Mouse (Mus musculus): ENCODE data around the gene Wdr64.

Gene Wdr64

DNA sequence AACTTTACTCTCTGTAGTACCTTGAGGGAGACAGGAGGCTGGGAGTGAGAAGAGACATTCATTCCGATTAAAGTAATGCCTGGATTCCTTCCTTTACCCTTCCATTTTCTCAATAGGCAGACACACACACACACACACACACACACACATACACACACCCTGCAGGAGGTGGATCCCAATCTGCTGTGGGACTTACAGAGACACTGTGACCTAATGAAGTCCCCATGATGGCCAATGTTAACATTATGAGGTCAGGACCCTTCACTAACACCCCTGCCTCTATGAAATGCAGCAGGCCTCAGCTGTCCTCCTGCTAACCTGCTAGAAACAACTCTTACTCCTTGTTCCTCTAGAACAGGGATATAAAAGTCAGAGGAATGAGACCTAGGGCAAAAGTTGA, at the start of gene Wdr64:
TSS of gene Wdr64 (plus strand) at position 301 of the 400 bp plus-strand sequence.
- no peak for DNase-seq

DNA sequence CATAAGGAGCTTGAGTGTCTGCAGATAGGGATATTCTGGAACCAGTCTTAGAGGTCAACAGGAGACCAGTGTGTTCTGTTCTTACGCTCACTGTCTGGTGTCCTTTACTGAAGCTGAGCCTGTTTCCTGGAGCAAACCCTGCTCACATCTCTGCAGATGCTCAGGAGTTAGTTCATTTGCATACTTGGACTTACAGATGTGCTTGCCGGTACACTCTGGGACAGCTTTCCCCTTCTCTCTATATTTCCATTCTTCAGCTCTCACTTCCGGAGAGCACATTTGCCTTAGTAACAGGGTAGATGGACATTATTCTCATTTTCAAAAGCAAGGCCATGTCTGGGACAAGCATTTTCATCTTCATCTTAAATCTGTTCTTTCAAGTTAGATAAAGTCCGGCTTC, 49.8 kb upstream of the Wdr64 start:
- no peak for DNase-seq

GRCm38 (mm10) chr1:175659900-175660299, 38.5 kb upstream of the Wdr64 start:
- no peak for DNase-seq

GRCm38 (mm10) chr1:175668666-175669405, 29.6 kb upstream of the Wdr64 start:
- DNase-seq = peak; percentile 44

DNA sequence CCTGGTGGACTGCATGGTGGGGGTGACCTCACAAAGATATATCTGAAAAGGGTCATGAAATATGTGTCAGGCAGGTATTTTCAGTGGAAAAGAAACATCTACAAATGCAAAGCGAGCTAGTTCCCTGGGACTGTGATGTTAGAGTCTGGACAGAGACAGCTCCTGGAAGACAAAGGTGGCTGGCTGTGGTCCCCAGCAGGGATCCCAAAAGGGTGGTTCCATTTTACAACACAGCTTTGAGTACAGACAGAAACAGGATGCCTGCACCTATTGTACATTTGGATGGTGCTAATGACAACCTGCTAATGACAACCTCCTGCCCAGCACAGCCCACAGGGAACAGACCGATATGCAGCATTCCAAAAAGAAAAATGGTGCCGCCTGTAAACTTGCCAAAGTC, 28.9 kb upstream of the Wdr64 start:
- no peak for DNase-seq

DNA sequence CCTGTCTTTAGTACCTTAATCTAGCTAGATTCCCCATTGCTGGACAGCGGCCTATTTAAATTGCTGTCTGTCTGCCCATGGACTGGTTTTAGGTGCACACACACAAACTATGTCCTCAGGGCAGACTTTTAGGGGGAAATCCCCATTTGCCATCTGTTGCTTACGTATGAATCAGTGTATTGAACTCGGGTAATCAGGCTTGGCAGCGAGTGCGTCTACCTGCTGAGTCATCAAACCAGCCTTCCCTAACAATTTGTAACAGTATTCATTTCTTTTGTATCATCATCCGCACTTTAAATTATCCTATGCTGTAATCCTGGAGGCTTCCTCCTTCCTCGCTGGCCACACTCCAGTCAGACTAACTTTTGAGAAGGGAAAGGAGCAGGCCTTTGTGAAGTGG, 28.4 kb upstream of the Wdr64 start:
- no peak for DNase-seq

- no peak for DNase-seq
Observed at GRCm38 (mm10) chr1:175671626-175672025, 26.8 kb upstream of the Wdr64 start.

DNA sequence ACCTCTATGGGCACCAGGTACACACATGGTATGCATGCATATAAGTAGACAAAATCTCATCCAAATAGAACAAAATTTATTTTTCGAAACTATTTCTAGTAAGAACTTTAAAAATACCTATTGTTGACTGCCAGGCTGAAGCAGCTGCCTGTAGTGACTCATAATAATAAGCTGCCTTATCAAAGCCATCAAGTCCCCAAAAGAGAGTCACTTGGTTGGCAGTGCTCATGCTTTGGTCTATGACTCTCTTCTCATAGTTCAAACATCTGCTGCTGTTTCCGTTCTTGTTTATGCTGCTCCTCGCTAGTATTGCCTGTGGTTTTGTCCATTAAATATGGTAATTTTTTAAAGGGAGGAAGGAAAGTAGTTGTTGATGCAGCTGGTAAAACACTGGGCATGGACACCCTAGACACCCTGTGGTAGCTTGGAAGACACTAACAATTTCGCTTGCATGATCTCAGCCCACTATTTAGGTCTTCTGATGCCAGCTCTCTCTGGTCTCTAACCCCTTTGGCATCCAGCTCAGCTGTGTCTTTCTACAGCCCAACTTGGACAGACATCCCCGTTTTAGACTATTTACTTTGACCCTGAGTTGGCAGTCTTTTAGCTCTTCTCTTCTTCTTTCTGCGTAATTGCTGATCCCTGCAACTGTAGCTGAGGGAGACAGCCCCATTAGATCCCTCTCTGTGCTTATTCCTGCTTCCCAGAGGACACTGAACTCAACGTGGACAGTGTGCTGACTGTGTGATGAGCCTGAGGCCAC, 24.6 kb upstream of the Wdr64 start:
- DNase-seq = no peak

DNA sequence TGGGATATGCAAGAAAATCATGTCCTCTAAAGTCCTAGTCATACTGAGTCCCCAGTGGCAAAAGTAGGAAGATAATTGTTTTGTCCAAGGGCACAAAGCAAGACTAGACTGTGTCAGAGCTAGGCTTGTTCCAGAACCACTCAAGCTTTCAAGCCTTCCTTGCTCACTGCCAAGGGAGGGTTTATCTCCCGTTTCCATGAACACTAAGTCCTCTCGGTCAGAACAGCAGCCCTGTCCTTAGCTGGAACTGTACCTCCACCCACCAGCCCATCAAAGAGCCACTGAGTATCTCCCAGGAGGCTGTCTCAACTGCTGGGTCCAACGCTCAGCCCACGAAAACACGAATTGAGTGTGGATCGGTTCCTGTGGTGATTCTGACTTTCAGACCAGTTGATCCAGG, 23.3 kb upstream of the Wdr64 start:
- DNase-seq = no peak

DNA sequence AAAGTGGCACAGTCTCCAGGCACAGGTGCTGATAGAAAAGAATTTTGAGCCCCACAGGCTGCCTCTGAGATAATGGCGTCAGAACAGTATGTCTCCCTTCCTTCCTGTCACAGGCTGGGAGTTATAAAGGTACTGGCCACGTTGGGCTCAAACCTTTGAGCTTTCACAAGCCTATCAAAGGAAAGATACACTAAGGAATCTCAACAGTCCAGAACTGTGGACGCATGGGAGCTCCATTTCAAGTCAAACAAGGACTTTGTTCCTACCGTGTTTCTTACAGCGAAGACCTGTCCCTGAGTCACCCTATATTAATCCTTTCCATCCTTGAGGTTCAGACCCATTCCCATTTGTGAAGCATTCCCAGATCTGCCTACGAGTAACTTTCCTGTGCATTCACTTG, 20.9 kb upstream of the Wdr64 start:
- no peak for DNase-seq

DNA sequence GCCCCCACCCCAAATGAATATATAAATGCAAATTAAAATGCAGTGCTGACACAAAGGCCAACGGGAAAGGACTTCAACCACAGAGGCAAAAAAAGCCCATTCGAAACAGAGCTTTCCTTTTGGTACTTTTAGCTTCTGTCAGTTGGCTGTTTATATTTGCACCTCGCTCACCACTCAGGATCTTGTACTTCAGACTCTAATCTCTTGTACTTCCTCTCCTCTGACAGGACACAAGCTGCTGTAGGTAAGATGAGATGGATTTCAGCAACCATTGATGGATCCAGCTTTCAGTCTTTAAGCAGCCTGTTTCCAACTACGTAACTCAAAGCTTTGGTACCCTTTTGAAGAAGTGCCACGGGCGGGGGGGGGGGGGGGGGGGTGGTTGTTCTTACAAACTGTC, 17.4 kb upstream of the Wdr64 start:
- DNase-seq = no peak

GRCm38 (mm10) chr1:175691686-175692245, 6.6 kb upstream of the Wdr64 start:
- DNase-seq = no peak

DNA sequence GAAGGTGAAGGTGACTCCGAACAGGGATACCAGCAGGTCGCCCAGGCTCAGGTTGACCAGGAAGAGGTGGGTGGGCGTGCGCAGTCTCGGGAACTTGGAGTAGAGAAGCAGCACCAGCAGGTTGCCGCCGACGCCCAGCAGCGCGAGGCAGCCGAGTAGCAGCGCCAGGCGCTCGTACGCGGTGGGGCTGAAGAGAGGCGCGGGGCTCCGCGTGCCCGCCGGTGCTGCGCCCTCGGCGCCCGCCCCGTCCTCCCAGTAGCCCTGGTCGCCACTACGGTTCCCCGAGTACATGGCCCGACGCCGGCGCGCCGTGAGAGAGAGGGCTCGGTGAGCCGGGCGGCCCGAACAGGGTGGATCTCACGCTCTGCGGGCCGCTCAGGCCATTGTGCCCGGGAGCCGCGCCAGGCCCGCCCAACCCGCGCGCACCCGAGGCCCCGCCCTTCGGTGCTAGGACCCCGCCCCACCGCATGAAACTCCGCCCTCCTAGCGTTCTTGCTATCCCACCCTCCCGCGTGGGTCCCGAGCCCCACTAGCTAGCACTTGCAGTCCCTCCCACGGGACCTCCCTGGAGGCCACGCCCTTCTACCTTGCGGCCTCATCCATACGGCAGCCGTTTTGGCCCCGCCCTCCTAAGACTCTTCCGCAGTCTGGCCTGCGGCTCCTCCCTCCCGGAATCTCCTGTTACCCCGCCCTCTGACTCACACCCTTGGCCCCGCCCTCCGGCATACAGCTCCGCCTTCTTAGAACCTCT, 6.0 kb upstream of the Wdr64 start, which contains the start of the genes Opn3 and Chml:
TSS of gene Opn3 (minus strand) at position 531 of the 751 bp plus-strand sequence.
TSS of gene Chml (minus strand) at position 656 of the 751 bp plus-strand sequence.
- DNase-seq = peak; percentile 99

- no peak for DNase-seq
Observed at GRCm38 (mm10) chr1:175692997-175693361, 5.4 kb upstream of the Wdr64 start.

DNA sequence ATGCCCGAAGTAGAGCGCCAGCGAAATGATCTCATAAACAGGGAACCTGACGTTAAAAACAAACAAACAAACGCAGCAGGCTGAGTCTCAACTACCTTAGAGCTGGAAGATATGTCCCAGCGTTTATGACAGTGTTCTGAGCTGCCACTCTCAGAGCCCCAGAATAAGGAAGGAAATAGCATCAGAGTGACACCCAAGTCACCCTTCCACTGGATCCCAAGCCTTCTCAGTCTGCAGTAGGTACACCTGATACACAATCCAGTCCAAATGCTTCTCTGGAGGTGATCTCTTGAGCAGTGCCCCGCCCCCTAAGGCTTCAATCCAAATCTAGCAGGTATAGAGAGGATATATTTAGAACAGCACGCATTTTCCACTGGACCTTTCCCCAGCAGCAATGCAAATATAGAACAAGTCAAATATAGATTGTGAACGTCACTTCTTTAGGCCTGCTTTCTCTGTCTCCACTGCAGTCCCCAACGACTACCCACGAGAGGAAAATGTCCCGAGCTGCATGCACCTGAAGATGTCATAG, 4.9 kb upstream of the Wdr64 start:
- DNase-seq = no peak

- DNase-seq = no peak
Observed at GRCm38 (mm10) chr1:175699375-175699774, 982 bp downstream of the Wdr64 start.

DNA sequence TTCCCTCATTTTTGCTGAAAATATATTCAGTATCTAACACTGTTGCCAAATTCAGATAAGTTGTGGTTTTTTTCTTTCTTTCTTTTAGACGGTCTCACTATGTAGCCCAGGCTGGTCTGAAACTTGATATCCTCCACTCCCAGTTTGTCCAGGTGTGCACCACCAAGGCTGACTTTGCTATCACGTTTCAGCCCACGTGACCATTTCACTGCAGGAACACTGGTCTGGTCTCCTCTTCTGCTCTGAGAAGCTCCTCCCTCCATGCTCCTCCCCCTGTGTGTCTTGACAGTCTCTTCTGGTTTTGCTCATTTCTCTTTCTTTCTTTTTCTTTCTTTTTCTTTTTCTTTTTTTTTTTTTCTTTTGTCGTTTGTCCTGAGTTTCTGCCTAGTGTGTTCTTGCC, 1.4 kb downstream of the Wdr64 start:
- DNase-seq = no peak

DNA sequence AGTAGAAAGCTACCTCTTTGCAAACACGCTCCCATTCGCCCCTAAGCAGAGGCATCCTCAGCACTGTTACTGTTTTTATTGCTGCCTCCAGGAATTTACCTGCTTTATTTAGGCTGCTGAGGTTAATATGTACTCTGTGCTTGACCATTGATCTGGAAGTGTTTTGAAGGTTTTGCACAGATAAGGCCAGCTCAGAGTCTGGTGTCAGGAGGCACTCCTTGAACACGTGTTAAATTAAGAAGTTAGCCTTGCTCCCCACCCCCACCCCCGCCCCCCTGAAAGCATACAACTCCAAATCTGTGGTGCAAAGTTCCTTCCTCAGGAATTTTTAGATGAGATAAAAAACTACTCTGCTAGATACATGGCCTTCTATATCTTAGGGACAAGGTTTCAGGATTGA, 2.8 kb downstream of the Wdr64 start:
- DNase-seq = no peak

- DNase-seq = no peak
Observed at GRCm38 (mm10) chr1:175707599-175707998, 9.2 kb downstream of the Wdr64 start.

DNA sequence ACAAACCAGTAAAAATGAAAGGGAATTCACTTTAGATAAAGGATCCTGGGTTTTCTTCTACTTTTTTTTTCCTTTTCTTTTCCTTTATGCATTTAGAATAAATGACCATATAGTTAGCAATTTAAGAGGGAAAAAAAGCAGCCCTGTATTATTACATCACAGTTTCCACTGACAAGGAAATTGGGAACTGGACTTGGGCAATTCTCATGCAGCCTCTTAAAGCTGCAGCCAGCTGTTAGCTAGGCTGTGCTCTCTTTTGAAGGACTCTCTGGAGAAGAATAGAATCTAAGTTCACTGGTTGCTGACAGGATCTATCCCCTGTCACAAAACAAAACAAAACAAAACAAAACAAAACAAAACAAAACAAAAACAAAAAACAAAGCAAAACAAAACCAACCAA, 9.6 kb downstream of the Wdr64 start:
- no peak for DNase-seq

GRCm38 (mm10) chr1:175712338-175712909, 14.0 kb downstream of the Wdr64 start:
- no peak for DNase-seq

DNA sequence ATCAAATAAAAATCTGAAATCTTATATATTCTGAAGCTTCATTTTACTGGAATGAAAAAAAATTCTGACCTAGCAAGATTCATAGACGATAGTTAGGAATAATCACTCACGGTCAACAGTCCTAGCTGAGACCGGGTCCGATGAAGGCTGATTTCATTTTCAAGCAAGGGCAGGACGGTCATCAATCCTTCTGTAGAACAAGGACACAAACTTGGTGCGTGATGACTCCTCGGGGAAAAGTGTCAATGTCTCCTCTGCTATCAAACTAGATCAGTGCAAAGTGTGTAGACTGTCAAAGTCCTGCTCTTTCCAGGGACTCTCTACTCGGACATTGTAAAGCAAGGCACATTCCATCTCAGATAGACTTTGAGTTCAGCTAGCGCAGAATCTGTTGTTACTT, 18.4 kb downstream of the Wdr64 start:
- no peak for DNase-seq

DNA sequence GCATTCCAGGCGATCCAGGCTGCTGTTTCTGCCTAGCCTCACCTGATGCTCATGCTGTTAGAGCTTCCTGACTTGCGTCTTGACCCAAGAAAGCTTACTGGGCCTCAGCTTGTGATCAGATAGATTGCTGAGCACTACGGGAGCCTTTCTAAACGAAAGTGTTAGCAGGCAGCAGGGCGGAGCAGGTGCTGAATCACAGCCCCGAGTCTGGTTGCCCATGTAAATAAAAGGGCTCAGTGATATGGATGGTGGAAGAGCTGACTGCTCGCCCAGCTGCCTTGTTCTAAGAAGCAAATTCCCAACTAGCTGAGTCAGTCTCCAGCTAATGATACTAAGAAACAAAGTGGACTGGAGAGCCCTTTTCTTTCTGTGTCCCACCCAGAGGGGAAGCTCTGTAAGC, 27.4 kb downstream of the Wdr64 start:
- DNase-seq = no peak

Measured in retina, postnatal 1 day (tissue).